Mouse (Mus musculus) neural tube, embryonic 11.5 days (tissue): ENCODE results near the gene Btnl9. TPM values are rescaled to one million over a fixed set of nuclear protein-coding genes. Genes with fewer than 3 reads are reported as not detected.
"Not testable (repeated sequence)": the region's sequence is repeated elsewhere in the genome, so short reads cannot be mapped to it uniquely, and the experiment has no call there.

ENCODE experiments used
- ATAC-seq: fragments of 200-750 bp; cut with Nextera tagmentation; 2 replicates; pipeline ENCODE4 v1.8.0; 2017; ENCODE audit warnings: moderate number of reproducible peaks, mild to moderate bottlenecking, moderate TSS enrichment, moderate library complexity; ENCODE audit not compliant: insufficient read depth, low FRiP score, low TSS enrichment
- DNase-seq: peaks from one replicate; pipeline ENCODE4 v3.0.0-alpha.2; 2015; ENCODE audit warnings: low spot score
- H3K27ac ChIP-seq: fragments of 300-500 bp; sonication (generic); 2 replicates; pipeline ENCODE4 v1.5.1; 2014; ENCODE audit warnings: low read depth, mild to moderate bottlenecking, low read length
- H3K27me3 ChIP-seq: fragments of 300-500 bp; sonication (generic); 2 replicates; pipeline ENCODE4 v1.6.1; 2014; ENCODE audit warnings: mild to moderate bottlenecking, low read length, mixed read lengths; ENCODE audit not compliant: control insufficient read depth, insufficient read depth
- H3K36me3 ChIP-seq: fragments of 300-500 bp; sonication (generic); 2 replicates; pipeline ENCODE4 v1.6.1; 2014; ENCODE audit warnings: mild to moderate bottlenecking, low read length, moderate library complexity, mixed read lengths; ENCODE audit not compliant: control insufficient read depth, insufficient read depth
- H3K4me1 ChIP-seq: fragments of 300-500 bp; sonication (generic); 2 replicates; pipeline ENCODE4 v1.6.1; 2014; ENCODE audit warnings: low read length, mixed read lengths; ENCODE audit not compliant: control insufficient read depth, insufficient read depth
- H3K4me2 ChIP-seq: fragments of 300-500 bp; sonication (generic); 2 replicates; pipeline ENCODE4 v1.6.1; 2014; ENCODE audit warnings: low read depth, mild to moderate bottlenecking, moderate library complexity
- H3K4me3 ChIP-seq: fragments of 300-500 bp; sonication (generic); 2 replicates; pipeline ENCODE4 v1.5.1; 2014; ENCODE audit warnings: low read depth, low read length
- H3K9ac ChIP-seq: fragments of 300-500 bp; sonication (generic); 2 replicates; pipeline ENCODE4 v1.6.1; 2014; ENCODE audit warnings: mild to moderate bottlenecking, low read length
- H3K9me3 ChIP-seq: fragments of 300-500 bp; sonication (generic); 2 replicates; pipeline ENCODE4 v1.6.1; 2016; ENCODE audit warnings: low read length; ENCODE audit not compliant: control insufficient read depth
- WGBS: fragments of 180-500 bp; shearing (Covaris S2); extraction: QIAGEN DNeasy Blood & Tissue Kit; methylation state at CpG from one replicate; pipeline ENCODE4 v1.1.7; 2014; 5-methylcytosine and 5-hydroxymethylcytosine counted together
- polyA plus RNA-seq: library from polyadenylated mRNA; unstranded; fragments of >200 nt; fragmentation: Nextera tagmentation; extraction: Ambion mirVana; gene quantifications from 2 replicates; pipeline ENCODE4 v1.2.1, GENCODE M21; 2014

Btnl9 gene
- polyA plus RNA-seq, 1 experiment from 2014 or later: 0.21 TPM

DNA sequence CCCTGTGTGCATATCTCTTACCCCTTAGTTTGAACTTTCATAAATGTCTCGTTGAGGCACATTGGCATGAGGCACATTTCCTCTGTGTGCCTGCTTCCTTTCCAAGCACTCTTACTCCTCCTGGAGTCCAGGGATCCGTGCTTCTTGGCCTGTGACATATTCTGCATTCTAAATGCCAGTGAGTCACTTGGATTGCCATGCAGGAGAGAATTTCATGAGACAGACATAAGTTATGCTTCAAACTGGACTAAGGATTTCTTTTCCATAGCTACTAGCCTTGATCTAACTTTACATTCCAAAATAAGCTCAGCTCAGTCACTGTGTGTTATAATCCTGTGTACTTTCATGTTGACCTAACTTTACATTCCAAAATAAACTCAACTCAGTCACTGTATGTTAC is 4.1 kb upstream of the Btnl9 start:
- Histone ChIP-seq H3K4me2 (no peak overlapping the region), H3K27ac (no peak overlapping the region), H3K36me3 (no peaks in the 10 kb centered on the region), H3K9ac (no peak overlapping the region), H3K9me3 (no peaks in the 10 kb centered on the region), H3K4me3 (no peak overlapping the region), H3K4me1 (no peaks in the 10 kb centered on the region), H3K27me3 (no peaks in the 10 kb centered on the region)
- ATAC-seq (no peak), DNase-seq (no peak)
- 73% methylated on average over 2 of the region's 2 CpGs for WGBS

- H3K36me3 ChIP-seq: no peaks in the 10 kb centered on the region
- H3K9me3 ChIP-seq: no peaks in the 10 kb centered on the region
- H3K4me1 ChIP-seq: no peaks in the 10 kb centered on the region
- no peaks in the 10 kb centered on the region for H3K27me3 ChIP-seq
- H3K4me3 ChIP-seq: no peak overlapping the region
- ATAC-seq (no peak), DNase-seq (no peak)
- H3K27ac ChIP-seq: no peak overlapping the region
- no peak overlapping the region for H3K9ac ChIP-seq
- no peak overlapping the region for H3K4me2 ChIP-seq
- WGBS: 8% methylated on average over 7 of the region's 7 CpGs
Observed at GRCm38 (mm10) chr11:49189737-49190136, 2.8 kb upstream of the Btnl9 start.

- DNase-seq (no peak), ATAC-seq (no peak)
- Histone ChIP-seq H3K36me3 (no peaks in the 10 kb centered on the region), H3K4me3 (no peak overlapping the region), H3K4me1 (no peaks in the 10 kb centered on the region), H3K9me3 (no peaks in the 10 kb centered on the region), H3K4me2 (no peak overlapping the region), H3K27me3 (no peaks in the 10 kb centered on the region), H3K9ac (no peak overlapping the region), H3K27ac (no peak overlapping the region)
- WGBS: 84% methylated on average over 10 of the region's 10 CpGs
Observed at GRCm38 (mm10) chr11:49187701-49188100, 742 bp upstream of the Btnl9 start.

- WGBS: 86% methylated on average over 6 of the region's 6 CpGs
- no peak for ATAC-seq
- H3K36me3 ChIP-seq: no peaks in the 10 kb centered on the region
Observed at GRCm38 (mm10) chr11:49186452-49186851, 507 bp downstream of the Btnl9 start.

DNA sequence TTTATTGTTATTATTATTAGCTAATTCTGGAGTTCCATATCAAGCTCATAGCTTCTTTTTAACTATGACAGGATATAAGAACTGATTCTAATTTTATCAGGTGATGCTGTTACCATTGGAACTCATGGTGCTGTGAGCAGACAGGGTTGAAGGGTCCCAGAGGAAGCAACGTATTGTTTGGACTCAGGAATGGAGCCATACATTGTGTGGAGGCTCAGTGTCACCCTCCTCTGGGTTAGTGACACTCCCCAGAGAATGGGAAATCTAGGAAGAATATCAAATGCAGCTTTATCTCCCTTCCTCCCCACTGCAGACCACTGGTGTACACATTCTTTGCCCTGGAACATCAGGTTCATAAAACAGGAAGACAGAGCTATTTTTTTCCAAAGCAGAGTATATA is 3.8 kb downstream of the Btnl9 start:
- no peaks in the 10 kb centered on the region for H3K27me3 ChIP-seq
- H3K9me3 ChIP-seq: no peaks in the 10 kb centered on the region
- 80% methylated on average over 1 of the region's 1 CpGs for WGBS
- no peak overlapping the region for H3K27ac ChIP-seq
- no peak overlapping the region for H3K4me3 ChIP-seq
- ATAC-seq (no peak), DNase-seq (no peak)
- no peaks in the 10 kb centered on the region for H3K36me3 ChIP-seq
- no peaks in the 10 kb centered on the region for H3K4me1 ChIP-seq
- H3K4me2 ChIP-seq: no peak overlapping the region
- H3K9ac ChIP-seq: no peak overlapping the region

More at GRCm38 (mm10) chr11:49186452-49186851, 507 bp downstream of the Btnl9 start:
- no peaks in the 10 kb centered on the region for H3K9me3 ChIP-seq
- H3K4me2 ChIP-seq: no peak overlapping the region
- H3K4me3 ChIP-seq: no peak overlapping the region
- H3K27me3 ChIP-seq: no peaks in the 10 kb centered on the region
- H3K4me1 ChIP-seq: no peaks in the 10 kb centered on the region
- DNase-seq: no peak
- H3K9ac ChIP-seq: no peak overlapping the region
- no peak overlapping the region for H3K27ac ChIP-seq

- not testable (repeated sequence) for H3K4me2 ChIP-seq, H3K27ac ChIP-seq, H3K4me3 ChIP-seq, DNase-seq, H3K9ac ChIP-seq, ATAC-seq, H3K9me3 ChIP-seq, H3K36me3 ChIP-seq, H3K27me3 ChIP-seq, H3K4me1 ChIP-seq
- 68% methylated on average over 4 of the region's 4 CpGs for WGBS
Observed at GRCm38 (mm10) chr11:49176047-49176779, 10.7 kb downstream of the Btnl9 start.

DNA sequence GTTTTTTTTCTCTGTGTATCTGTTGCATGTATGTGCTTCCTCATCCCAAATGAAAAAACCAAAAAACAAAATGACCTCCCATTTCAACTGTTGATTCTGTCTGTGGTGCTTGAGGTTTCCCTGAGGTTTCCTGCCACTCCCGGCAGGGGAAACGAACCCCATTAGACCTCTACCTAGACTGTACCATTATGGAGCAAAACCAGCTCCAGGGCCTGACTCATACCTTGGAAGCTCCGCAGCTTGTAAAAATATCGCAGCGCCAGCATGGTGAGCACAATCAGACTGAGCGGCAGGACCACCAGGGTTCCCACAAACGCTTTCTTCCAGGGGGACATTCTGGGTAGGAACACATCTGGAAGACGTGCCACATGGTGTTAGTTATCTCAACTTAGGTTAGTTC is 11.6 kb downstream of the Btnl9 start:
- Histone ChIP-seq H3K4me2 (no peak overlapping the region), H3K4me3 (no peak overlapping the region), H3K9me3 (no peaks in the 10 kb centered on the region), H3K4me1 (no peaks in the 10 kb centered on the region), H3K27ac (no peak overlapping the region), H3K9ac (no peak overlapping the region), H3K27me3 (no peaks in the 10 kb centered on the region), H3K36me3 (no peaks in the 10 kb centered on the region)
- no peak for DNase-seq
- WGBS: 88% methylated on average over 8 of the region's 8 CpGs
- no peak for ATAC-seq

GRCm38 (mm10) chr11:49170576-49170975 is 16.4 kb downstream of the Btnl9 start:
- Histone ChIP-seq H3K9me3 (no peaks in the 10 kb centered on the region), H3K4me1 (no peaks in the 10 kb centered on the region), H3K27ac (no peak overlapping the region), H3K4me3 (no peak overlapping the region), H3K9ac (no peak overlapping the region), H3K36me3 (no peaks in the 10 kb centered on the region), H3K4me2 (no peak overlapping the region), H3K27me3 (peaks cover 11% of the 10 kb centered on the region; the same call in 1 of the 2 replicates)
- ATAC-seq (no peak), DNase-seq (no peak)
- 91% methylated on average over 4 of the region's 4 CpGs for WGBS

GRCm38 (mm10) chr11:49168839-49169611 is 17.9 kb downstream of the Btnl9 start:
- Histone ChIP-seq H3K9ac (peak overlapping the region; percentile 39; the same call in 1 of the 2 replicates), H3K4me1 (no peaks in the 10 kb centered on the region), H3K27me3 (peaks cover 11% of the 10 kb centered on the region; the same call in 1 of the 2 replicates), H3K4me2 (peak overlapping the region; percentile 63), H3K4me3 (peak overlapping the region; percentile 31), H3K36me3 (no peaks in the 10 kb centered on the region), H3K27ac (no peak overlapping the region), H3K9me3 (no peaks in the 10 kb centered on the region)
- 6% methylated on average over 49 of the region's 50 CpGs for WGBS
- ATAC-seq: peak; percentile 55
- DNase-seq: peak; percentile 40
